Mouse (Mus musculus) neutrophil, adult 5-6 weeks (primary cell): ENCODE measurements around the gene Phkb. TPM values are rescaled to one million over a fixed set of nuclear protein-coding genes. Genes with fewer than 3 reads are reported as not detected.
A peak's percentile ranks its signal among the peaks of the same experiment; 100 is the strongest.
"Not testable (repeated sequence)": the region's sequence is repeated elsewhere in the genome, so short reads cannot be mapped to it uniquely, and the experiment has no call there.

Experiments
- ATAC-seq: fragments of 151-379, 151-347 bp; 2 replicates; pipeline ENCODE4 v1.8.0; 2017; ENCODE audit warnings: mild to moderate bottlenecking, moderate TSS enrichment; ENCODE audit not compliant: insufficient number of reproducible peaks, poor library complexity, low FRiP score, severe bottlenecking; ENCODE audit errors: extremely low read depth
- total RNA-seq: library from RNA; stranded (forward); fragments of 200-1000 nt; gene quantifications from 2 replicates; pipeline ENCODE4 v1.2.3, GENCODE M21; 2017

Gene Phkb
- total RNA-seq: 23.9 and 26.4 TPM in 2 replicates

DNA sequence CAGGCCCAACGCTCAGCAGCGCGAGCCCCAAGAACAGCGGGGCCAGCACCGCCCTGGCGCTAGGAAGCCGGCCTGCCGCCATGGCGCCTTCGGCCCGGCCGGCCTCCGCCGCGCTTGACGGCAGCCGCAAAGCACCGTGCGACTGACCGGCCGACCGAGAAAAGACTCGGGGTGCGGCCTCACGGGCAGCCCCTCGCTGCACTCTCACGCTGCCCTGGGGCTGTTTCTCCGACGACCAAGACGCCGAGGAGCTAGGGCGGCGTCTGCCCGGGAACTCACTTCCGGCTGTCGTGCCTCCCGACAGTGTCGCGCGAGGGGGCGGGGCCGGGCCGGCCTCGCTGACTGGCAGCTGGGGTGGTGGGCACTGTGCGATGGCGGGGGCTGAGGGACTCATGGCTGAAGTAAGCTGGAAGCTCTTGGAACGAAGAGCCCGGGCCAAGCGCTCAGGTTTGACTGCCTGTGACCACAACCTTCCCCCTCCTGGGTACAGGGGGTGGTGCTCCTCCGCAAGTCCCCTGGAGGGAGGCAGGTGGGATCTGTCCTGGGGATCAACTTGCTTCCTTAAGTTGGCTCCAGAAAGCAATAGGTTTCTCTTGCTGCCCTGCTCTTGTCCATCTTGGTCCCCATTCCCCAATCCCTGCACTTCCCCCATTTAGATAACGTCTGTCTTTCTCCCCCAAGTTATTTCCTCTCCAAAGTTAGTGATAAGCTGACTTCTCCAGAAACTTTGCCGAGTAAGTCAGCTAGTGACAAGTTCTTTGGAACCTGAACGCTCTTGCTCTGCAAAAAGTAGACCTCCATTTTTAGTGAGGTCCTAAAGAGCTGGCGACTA lies at the start of gene Phkb, which contains the start of gene Itfg1:
Gene Phkb (plus strand): TSS at position 303 of the 832 bp plus-strand sequence.
Gene Itfg1 (minus strand): TSS at position 265 of the 832 bp plus-strand sequence.
- ATAC-seq: peak; percentile 83

DNA sequence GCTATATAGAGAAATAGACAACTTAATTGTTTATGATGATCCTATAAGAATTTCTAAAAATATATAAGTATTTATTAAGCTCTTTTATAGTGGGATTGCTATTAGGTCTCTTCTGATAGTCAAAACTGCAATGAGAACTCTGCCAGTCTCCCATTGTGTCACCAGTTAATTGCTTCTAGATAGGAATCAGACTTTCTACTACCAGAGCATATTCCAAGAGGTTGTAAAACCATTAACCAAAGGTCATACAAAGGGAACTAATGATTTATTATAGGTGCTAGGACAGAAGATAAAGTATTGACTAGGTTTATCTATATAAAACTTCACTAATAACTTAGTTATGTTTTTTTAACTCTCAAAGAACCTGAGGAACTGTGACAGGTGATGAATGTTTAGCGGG lies 44.4 kb upstream of the Phkb start:
- not testable (repeated sequence) for ATAC-seq

DNA sequence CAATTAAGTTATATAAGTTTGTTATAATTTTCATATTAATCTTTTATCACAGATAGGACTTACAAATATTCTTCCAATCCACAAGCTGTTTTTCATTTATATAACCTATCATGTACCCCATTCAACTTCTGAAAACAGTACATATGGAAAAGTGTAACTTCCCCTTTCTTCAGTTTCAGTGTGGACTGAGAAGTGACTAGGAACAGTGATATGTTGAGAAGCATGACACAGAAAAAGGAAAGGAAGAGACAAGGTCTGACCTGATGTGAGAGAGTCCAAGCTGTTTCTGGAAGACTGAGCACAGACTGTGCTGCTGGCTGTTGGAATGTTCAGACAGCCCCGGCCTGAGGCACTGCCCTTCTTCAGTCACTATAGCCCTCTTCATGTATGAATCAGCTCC lies 40.6 kb upstream of the Phkb start:
- ATAC-seq: no peak

DNA sequence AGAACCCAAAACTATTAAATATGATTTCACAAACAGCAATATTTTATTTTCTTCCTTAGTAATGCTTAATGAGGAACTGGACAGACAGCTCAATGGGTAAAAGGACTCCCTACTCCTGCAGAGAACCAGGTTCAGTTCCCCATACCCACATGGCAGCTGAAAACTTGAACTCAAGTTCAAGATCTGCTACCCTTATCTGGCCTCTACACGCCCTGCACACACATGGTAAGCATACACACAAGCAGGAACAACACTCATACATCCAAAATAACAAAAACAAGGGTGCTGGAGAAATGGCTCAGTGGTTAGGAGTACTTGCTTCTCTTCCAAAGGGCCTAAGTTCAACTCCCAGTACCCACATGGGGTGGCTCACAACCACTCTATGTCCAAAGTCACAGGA lies 39.4 kb upstream of the Phkb start:
- no peak for ATAC-seq

DNA sequence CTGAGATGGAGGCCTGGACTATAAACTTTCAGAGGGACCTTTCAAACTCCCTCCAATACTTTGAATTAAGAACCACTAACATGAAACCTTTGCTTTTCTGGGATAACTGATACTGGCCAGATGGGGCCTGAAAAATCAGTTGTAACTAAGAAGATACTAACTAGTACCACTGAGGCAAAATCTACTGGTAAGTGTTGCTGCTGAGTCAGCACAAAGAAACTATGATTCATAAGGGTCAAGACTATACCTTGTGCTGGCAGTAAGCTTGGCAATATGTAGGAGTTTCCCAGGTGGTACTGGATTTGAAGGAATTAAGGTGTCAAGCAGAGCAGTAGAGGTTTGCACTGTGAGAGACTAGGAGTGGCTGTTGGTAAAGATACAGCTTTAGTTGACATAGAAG lies 27.1 kb upstream of the Phkb start:
- ATAC-seq: no peak

DNA sequence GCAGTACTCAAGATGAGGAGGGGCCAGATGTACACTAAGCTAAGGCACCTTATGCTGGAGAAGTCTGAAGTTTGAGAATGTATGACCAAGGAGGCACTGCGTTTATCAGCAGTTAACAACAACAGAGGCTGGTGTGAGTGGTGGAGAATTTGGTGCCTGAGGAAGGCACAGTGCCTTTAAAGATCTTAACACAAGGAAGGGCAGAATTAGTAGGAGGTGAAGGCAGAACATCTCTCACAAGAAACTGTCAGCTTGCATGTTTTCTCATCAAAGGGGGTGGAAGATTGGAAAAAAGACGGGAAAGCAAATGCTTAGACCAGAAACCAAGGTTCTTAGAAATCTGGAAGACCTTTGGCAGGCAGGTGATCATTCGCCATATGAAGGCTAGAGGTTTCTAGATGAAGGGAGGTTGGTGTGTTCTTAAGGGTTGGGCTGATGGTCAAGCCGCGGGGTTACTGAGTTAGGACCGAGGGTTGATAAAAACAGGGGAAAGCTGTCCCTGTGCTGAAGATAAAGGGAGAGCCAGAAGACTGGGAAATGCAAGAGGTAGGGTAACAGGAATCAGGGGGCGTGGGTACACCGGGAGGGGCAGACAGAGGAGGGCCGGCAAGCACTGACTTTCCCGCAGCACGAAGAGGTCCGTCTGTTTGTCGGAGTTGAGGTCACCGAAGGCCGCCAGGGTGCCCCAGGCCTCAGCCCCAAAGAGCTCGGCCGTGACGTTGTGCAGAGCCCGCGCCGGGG lies 673 bp upstream of the Phkb start:
- ATAC-seq: no peak

DNA sequence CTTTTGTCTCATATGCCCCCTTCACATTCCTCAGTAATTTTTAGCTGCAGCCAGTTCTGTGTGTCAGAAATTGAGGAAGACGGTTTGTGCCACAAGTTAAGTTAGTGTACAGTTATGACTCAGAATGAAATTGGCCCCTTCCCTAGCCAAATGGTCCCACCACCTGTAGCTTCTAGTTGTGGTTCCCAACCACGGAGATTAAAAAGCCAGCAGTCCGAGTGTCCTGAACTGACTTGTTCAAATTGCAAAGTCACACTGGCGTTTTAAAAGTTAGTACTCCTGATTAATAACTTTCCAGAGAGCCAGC lies 683 bp downstream of the Phkb start:
- no peak for ATAC-seq

DNA sequence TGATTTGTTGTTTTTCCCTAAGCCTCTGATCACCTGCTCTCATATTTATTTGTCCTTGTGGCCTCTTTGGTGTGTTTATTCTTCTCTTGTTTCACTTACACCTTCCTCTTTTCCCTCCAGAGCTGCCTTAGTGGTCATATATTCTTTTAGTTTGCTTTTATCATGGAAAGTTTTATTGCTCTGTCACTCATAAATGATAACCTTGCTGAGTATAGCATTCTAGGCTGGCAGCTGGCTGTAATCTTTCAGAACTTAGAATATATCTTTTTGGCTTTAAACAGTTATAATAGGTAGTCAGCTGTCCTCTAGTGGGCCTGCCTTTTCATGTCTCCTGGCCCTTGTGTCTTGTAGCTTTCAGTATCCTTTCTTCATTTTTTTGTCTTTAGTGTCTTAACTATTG lies 5.1 kb downstream of the Phkb start:
- no peak for ATAC-seq

DNA sequence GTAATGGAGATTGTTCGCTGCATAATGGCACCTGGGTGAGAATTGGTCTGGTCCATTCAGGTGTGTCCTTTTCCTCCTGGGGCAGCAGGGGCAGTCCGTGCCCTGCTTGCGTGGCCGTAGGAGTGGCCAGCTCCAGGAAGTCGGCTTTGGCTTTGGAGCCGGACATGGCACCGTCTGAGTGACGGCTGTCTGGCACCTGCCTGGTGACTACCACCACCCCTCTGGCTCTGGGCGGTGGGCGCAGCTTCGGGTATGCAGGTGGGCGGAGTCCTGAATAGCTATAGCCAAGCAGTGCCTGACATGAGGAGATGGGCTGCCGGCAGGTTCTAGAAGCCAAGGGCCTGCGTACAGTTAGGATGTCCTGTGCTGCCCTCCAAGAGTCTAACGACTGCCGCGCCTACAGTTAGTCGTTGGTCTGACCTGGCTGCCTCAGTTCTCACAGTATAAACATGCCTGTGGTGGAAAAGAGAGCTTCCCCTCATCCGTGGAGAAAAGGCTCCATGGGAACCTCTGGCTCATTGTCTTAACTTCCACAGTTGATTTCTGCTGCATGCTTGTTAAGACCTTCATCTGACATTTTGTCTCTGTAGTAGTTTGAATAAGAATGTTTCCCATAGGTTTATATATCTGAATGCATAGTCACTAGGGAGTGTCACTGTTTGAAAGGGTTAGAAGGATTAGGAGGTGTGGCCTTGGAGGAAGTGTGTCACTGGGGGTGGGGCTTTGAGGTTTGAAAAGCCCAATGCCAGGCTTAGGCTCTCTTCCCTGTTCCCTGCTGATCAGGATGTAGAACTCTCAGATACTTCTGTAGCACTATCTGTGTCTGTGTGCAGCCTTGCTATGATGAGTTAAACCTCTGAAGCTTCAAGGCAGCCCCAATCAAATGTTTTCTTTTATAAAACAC lies 13.7 kb downstream of the Phkb start:
- ATAC-seq: no peak

DNA sequence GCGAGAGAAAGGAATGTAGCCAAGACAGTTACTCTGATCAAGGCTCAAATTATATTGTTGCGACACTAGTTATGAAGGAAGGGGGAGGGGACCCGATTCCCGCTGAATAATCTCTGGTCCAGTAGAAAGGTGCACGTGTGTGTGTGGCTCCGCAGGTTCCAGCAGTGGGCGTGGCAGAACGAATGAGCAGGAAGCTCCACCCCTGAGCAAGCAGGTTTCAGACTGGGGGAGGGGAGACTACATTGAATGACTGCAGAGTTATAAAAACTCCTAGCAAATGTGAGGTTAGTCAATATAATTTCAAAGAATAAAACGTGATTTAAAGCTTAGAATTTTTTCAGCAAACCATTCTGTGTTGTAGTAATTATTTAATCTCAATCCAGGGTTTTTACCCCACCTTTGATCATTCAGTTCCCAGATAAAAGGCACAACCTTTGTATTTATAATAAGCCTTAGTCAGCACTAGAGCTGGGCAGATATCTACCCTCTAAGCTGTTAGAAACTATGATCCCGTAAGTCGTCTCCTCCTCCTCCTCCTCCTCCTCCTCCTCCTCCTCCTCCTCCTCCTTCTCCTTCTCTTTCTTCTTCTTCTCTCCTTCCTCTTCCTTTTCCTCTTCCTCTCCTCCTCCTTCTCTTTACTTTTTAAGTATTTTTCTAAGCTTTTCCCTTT lies 16.6 kb downstream of the Phkb start:
- not testable (repeated sequence) for ATAC-seq

DNA sequence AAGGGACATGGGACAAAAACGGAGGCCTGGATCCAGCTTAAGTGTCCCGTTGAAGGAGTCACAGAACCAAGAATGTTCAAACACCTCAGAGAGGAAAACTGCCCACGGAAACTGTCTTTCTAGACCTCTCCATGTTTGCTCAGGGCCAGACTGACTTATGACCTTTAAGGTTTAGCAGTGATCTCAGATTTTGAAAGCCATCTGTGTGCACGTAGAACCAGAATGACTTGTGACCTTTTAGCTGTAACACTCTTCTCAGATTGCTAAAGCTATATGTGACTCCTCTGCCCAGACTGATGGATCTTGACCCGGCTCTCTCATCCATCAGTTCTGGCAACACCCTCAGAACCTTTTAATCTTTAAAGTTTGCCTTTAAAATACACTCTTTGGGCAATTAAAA lies 19.9 kb downstream of the Phkb start:
- no peak for ATAC-seq

DNA sequence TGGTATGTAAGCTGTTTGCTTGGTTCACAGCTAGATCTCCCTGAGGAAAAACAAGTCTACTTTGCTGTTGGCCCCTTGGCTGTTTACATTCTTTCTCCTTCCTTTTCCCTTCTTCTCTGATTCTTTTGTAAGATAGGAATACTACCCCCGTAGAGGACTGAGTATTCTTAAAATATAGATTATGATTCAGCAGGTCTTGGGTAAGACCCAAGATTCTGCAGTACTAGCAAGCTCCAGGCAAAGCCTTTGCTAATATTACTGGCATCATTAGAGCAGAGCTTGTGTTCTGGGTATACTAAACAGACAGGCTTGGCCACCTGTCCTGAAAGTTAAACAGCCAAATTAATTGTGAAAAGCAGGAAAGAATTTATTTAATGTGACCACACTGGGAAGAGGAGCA lies 21.6 kb downstream of the Phkb start:
- no peak for ATAC-seq

DNA sequence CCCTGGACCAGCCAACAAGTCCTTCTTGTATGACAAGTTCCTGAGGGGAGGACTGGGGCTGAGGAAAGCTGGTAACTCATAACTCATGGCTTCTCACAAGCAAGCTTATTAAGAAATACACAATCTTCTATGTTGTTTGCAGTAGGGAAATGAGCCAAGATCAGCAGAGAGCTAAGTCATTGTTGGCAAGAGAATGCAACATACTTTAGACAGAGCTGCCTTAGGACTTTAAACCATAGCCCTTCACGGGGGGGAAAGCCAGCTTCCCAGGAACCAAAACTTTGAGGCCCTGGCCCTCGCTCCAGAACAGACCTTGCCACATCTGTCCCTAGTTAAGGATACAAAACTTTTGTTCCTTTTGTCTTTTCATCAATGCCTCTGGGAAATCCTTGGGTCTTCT lies 30.9 kb downstream of the Phkb start:
- ATAC-seq: no peak

DNA sequence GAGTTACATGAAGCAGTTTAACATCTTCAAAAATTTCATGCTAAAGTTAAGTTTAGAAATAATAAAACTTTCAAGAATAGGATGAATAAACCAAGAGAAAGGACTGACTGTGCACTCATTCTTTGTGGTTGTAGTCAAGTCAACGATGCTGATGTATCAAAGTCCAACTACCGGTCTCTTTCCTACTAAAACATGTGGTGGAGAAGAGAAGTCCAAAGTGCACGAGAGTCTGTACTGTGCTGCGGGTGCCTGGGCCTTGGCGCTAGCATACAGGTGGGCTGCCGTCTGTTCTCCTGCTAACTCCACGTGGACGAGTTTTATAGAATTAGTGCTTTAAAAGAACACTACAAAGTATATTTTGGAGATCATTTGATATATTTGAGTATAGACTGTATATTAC lies 37.2 kb downstream of the Phkb start:
- ATAC-seq: no peak

DNA sequence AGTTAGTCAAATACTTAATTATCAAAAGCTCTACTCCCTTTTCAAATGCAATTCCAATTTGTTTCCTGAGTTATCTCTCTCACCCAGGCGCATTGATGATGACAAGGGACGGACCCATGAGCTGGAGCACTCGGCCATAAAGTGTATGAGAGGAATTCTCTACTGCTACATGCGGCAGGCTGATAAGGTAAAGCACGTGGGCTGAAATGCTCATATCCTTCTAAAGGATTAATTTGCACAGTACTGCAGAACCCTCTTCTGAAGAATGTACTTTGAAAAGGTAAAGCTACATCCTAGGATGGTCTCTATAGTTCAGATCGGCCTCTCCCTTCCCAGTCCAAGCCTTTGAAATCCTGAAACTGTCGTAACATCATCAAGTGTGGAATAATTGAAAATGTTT lies 38.9 kb downstream of the Phkb start:
- no peak for ATAC-seq

DNA sequence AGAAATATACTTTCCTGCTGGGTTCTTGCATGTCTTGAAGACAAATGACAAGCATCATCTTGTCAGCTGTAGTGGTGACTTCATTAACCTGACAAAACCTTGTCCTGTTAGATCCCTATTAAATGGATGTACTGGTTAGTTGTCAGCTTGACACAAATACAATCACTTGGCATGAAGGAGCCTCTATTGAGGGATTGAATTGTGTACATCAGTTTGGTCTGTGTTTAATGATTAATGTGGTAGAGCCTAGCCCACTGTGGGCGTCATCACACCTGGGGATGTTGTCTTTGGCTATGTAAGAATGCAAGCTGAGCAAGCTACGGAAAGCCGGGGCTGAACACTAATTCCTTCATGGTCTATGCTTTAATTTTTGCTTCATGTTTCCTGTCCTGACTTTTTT lies 44.1 kb downstream of the Phkb start:
- ATAC-seq: no peak

DNA sequence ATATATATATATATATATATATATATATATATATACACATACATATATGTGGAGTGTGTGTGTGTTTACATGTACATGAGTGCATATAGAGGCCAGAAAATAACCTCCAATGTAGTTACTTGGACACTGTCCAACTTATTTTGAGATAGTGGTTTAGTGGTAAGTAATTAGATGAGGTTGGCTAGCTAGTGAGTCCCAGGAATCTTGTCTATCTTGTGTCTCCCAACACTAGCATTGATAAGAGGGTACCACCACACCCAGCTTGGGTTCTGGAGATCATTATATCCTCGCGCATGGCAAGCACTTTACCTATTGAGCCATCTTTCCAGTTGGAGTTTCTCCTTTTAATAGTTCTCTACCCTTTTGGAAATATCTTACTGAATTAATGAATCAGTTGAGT lies 56.9 kb downstream of the Phkb start:
- ATAC-seq: no peak

DNA sequence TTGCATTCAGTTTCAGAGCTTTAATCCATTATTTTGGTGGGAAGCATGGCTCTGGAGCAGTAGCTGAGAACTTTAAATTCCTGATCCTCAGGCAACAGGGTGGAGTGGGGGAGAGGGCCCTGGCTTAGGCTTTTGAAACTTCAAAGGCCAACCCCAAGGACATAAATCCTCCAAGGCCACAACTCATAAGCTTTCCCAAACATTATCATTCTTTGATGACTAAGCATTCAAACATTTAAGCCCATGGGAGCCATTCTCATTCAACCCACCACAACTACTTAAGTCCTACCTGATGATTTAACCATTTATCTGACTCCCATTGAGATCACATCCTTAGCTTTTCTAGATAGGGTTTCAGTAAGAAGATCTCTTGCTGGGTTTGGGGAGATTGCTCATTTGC lies 84.2 kb downstream of the Phkb start:
- no peak for ATAC-seq

DNA sequence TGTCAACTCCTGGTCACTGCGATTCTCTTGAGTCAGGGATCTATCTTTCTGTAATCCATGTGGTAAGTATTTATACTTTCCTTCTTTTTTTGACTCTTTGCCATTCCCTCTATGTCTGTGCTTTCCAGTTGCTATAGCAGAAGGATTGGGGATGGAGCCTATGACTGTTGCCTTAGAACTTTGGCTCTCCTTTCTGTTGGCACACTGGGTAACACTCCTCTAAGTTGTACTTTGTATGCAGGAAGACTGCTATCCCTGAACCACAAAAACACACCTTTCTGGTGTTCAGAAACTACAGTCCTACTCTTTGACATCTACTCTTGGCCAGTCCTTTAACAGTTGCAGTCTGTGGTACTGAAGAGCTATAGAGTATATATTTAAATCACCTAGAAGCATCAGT lies 84.8 kb downstream of the Phkb start:
- ATAC-seq: no peak
